Mouse (Mus musculus) lung, embryonic 14.5 days (tissue): Measurements from ENCODE around the gene Bfsp2. TPM values are rescaled to one million over a fixed set of nuclear protein-coding genes. Genes with fewer than 3 reads are reported as not detected.
A peak's percentile ranks its signal among the peaks of the same experiment; 100 is the strongest.

Experiments
- ATAC-seq: fragments of 200-750 bp; cut with Nextera tagmentation; 2 replicates; pipeline ENCODE4 v1.8.0; 2017; ENCODE audit warnings: mild to moderate bottlenecking, moderate TSS enrichment, moderate library complexity; ENCODE audit not compliant: insufficient read depth
- DNase-seq: peaks from one replicate; pipeline ENCODE4 v3.0.0-alpha.2; 2015
- H3K27ac ChIP-seq: fragments of 300-500 bp; sonication (generic); 2 replicates; pipeline ENCODE4 v1.5.1; 2014; ENCODE audit warnings: low read depth, mild to moderate bottlenecking, moderate library complexity
- H3K27me3 ChIP-seq: fragments of 300-500 bp; sonication (generic); 2 replicates; pipeline ENCODE4 v1.6.1; 2014; ENCODE audit warnings: low read length, control low read depth; ENCODE audit not compliant: insufficient read depth
- H3K36me3 ChIP-seq: fragments of 300-500 bp; sonication (generic); 2 replicates; pipeline ENCODE4 v1.6.1; 2014; ENCODE audit warnings: control low read depth; ENCODE audit not compliant: insufficient read depth
- H3K4me1 ChIP-seq: fragments of 300-500 bp; sonication (generic); 2 replicates; pipeline ENCODE4 v1.6.1; 2014; ENCODE audit warnings: antibody characterized with exemption, control low read depth; ENCODE audit not compliant: insufficient read depth
- H3K4me2 ChIP-seq: fragments of 300-500 bp; sonication (generic); 2 replicates; pipeline ENCODE4 v1.6.1; 2014; ENCODE audit warnings: mild to moderate bottlenecking
- H3K4me3 ChIP-seq: fragments of 300-500 bp; sonication (generic); 2 replicates; pipeline ENCODE4 v1.5.1; 2014; ENCODE audit warnings: low read depth, low read length
- H3K9ac ChIP-seq: fragments of 300-500 bp; sonication (generic); 2 replicates; pipeline ENCODE4 v1.6.1; 2014
- H3K9me3 ChIP-seq: fragments of 300-500 bp; sonication (generic); 2 replicates; pipeline ENCODE4 v1.6.1; 2016; ENCODE audit warnings: low read depth, low read length, control low read depth
- CTCF ChIP-seq: IDR thresholded peaks from 2 replicates; pipeline ENCODE4 v1.5.1; 2016; ENCODE audit warnings: antibody characterized with exemption, low read depth
- WGBS: fragments of 180-500 bp; shearing (Covaris S2); extraction: QIAGEN DNeasy Blood & Tissue Kit; methylation state at CpG from one replicate; pipeline ENCODE4 v1.1.7; 2014; 5-methylcytosine and 5-hydroxymethylcytosine counted together
- polyA plus RNA-seq: library from polyadenylated mRNA; unstranded; fragments of >200 nt; fragmentation: Nextera tagmentation; extraction: Ambion mirVana; gene quantifications from 2 replicates; pipeline ENCODE4 v1.2.1, GENCODE M21; 2014

The Bfsp2 gene
- polyA plus RNA-seq, 1 experiment from 2014 or later = 0.50 TPM

DNA sequence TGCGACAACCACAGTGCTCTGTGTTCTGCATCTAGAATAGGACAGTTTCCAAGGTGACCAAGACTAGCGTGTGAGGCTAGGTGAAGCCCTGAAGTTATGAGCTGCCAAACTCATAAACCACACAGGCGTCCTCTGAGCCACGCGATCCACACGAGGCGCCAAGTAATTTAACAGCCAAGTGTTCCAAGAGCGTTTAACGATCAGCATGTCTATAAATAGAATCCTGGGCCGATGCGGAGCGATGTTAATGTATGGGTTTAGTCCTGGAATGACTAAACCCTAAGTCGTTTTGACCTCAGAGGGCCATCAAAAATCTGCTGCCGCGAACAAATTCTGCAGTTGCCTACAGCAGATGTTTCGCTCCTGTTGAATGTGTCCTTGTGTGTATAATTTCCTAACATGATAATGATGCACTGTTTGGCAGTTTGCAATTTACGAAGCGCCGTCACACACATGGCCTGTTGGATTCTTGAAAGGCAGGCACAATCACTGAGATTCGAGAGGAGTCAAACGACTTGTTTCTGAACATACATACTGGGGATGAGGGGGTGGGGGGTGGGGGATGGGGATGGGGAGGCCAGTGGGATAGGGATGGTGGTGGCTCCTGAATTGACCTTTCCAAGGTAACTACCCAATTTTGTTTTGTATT, 81.6 kb downstream of the Bfsp2 start:
- ATAC-seq = peak; percentile 45; the same call in 1 of the 2 replicates
- WGBS = 44% methylated on average over 21 of the region's 21 CpGs

DNA sequence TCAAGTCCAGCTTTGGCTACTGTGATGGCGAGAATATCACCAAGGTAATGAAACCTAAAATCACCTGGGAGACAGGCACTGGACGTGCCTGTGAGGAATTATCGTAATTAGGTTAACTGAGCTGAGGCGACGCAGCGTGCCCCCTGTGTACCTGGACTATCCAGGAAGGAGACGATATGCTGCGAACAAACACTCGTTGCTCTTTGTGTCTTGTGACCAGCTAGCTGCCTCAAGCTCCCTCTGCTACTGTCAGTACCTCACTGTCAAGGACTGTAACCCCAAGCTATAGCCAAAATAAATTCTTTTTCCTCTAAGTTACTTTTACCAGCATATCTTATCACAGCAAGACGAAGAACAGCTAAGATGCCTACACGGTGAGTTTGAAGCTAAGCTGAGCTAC, 87.0 kb downstream of the Bfsp2 start:
- Histone ChIP-seq H3K9ac (no peak overlapping the region), H3K27me3 (no peaks in the 10 kb centered on the region)
- 82% methylated on average over 11 of the region's 11 CpGs for WGBS

More for the DNA sequence above, 81.6 kb downstream of the Bfsp2 start:
- Histone ChIP-seq H3K9ac (no peak overlapping the region), H3K9me3 (no peaks in the 10 kb centered on the region), H3K27me3 (no peaks in the 10 kb centered on the region), H3K4me3 (no peak overlapping the region), H3K27ac (no peak overlapping the region), H3K4me1 (no peaks in the 10 kb centered on the region), H3K4me2 (no peak overlapping the region), H3K36me3 (no peaks in the 10 kb centered on the region)
- TF ChIP-seq CTCF = no peak
- peak; percentile 53 for DNase-seq

GRCm38 (mm10) chr9:103391796-103392372, 88.3 kb downstream of the Bfsp2 start:
- no peak overlapping the region for H3K9ac ChIP-seq
- peaks cover 9% of the 10 kb centered on the region for H3K4me1 ChIP-seq
- 58% methylated on average over 6 of the region's 6 CpGs for WGBS
- H3K27me3 ChIP-seq = no peaks in the 10 kb centered on the region
- H3K36me3 ChIP-seq = no peaks in the 10 kb centered on the region
- ATAC-seq = no peak
- no peak overlapping the region for H3K4me3 ChIP-seq
- no peak overlapping the region for H3K4me2 ChIP-seq
- H3K27ac ChIP-seq = no peak overlapping the region
- DNase-seq = no peak
- no peak for TF ChIP-seq CTCF
- no peaks in the 10 kb centered on the region for H3K9me3 ChIP-seq

More for the DNA sequence above, 87.0 kb downstream of the Bfsp2 start:
- TF ChIP-seq CTCF = no peak
- no peak overlapping the region for H3K27ac ChIP-seq
- no peaks in the 10 kb centered on the region for H3K9me3 ChIP-seq
- no peaks in the 10 kb centered on the region for H3K36me3 ChIP-seq
- no peaks in the 10 kb centered on the region for H3K4me1 ChIP-seq
- H3K4me3 ChIP-seq = no peak overlapping the region
- DNase-seq = no peak
- no peak overlapping the region for H3K4me2 ChIP-seq
- ATAC-seq = no peak

GRCm38 (mm10) chr9:103389261-103389660, 91.0 kb downstream of the Bfsp2 start:
- DNase-seq = peak; percentile 48
- H3K9me3 ChIP-seq = no peaks in the 10 kb centered on the region
- no peaks in the 10 kb centered on the region for H3K36me3 ChIP-seq
- 49% methylated on average over 6 of the region's 6 CpGs for WGBS
- ATAC-seq = 0 out of 2 replicates have a peak, but pooled peaks have one; percentile 44
- H3K27ac ChIP-seq = no peak overlapping the region
- H3K9ac ChIP-seq = no peak overlapping the region
- peaks cover 14% of the 10 kb centered on the region for H3K4me1 ChIP-seq
- no peak for TF ChIP-seq CTCF
- H3K4me2 ChIP-seq = no peak overlapping the region
- H3K4me3 ChIP-seq = no peak overlapping the region
- no peaks in the 10 kb centered on the region for H3K27me3 ChIP-seq

DNA sequence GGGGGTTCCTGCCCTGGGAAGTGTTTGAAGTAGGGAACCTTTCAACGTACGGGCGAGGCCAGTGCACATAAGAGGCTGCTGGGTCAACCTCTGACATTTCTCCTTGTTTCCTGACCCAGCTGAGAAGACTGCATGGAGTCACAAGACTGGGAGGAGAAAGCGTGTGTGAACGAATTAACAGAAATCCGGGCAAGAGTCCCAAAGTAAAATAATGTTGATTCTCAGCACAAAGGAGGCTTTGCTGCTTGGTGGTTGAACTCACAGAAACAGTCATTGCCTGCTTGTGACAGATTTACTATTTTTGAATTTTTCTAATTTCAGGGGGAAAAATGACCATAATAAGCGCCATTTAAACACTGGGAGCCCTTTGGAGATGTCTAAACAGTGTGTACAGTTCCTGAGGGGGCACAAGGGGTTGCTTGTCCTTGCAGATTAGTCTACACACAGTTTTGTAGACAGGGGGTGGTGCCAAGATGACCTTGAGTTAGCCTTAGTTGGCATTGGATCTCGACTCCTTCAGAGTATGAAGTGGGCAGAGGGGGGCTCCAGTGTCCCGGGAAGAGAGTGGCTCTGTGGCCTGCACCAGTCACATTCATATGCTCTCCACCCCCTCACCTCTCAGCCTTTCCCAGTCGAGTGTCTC, 93.1 kb downstream of the Bfsp2 start:
- DNase-seq (peak; percentile 68), ATAC-seq (0 out of 2 replicates have a peak, but pooled peaks have one; percentile 12)
- no peak for TF ChIP-seq CTCF
- H3K27me3 ChIP-seq = no peaks in the 10 kb centered on the region
- 25% methylated on average over 10 of the region's 10 CpGs for WGBS
- no peaks in the 10 kb centered on the region for H3K36me3 ChIP-seq
- H3K4me3 ChIP-seq = no peak overlapping the region
- H3K9me3 ChIP-seq = no peaks in the 10 kb centered on the region
- peaks cover 14% of the 10 kb centered on the region for H3K4me1 ChIP-seq
- 0 out of 2 replicates have a peak overlapping the region, but pooled peaks have one; percentile 30 for H3K27ac ChIP-seq
- H3K4me2 ChIP-seq = no peak overlapping the region
- peak overlapping the region; percentile 23; the same call in 1 of the 2 replicates for H3K9ac ChIP-seq

DNA sequence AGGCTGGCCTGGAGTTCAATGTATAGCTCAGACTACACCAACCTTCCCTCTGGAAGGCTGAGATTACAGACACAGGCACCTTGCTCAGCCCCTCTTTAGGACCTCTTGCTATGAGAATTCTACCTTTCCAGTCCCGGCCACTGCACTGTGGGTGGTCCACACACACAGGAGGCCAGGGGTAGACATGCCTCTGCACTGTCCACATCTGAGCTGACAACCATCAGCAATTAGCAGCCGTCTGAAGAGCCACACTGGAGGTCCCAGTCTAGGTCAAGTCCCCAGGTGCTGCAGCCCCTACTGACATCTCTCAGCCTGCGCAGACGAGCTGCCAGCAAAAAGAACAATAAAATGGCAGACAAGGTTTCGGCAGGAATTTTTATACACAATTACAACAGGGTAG, 93.6 kb downstream of the Bfsp2 start:
- H3K27ac ChIP-seq = no peak overlapping the region
- no peak overlapping the region for H3K4me2 ChIP-seq
- H3K4me1 ChIP-seq = peaks cover 14% of the 10 kb centered on the region
- WGBS = 25% methylated on average over 5 of the region's 5 CpGs
- DNase-seq (no peak), ATAC-seq (peak; percentile 45; the same call in 1 of the 2 replicates)
- peak overlapping the region; percentile 23; the same call in 1 of the 2 replicates for H3K9ac ChIP-seq
- no peak overlapping the region for H3K4me3 ChIP-seq
- H3K27me3 ChIP-seq = no peaks in the 10 kb centered on the region
- no peaks in the 10 kb centered on the region for H3K9me3 ChIP-seq
- TF ChIP-seq CTCF = no peak
- no peaks in the 10 kb centered on the region for H3K36me3 ChIP-seq

GRCm38 (mm10) chr9:103385600-103385999, 94.6 kb downstream of the Bfsp2 start:
- Histone ChIP-seq H3K9me3 (no peaks in the 10 kb centered on the region), H3K9ac (no peak overlapping the region), H3K36me3 (no peaks in the 10 kb centered on the region), H3K4me3 (no peak overlapping the region), H3K4me1 (peaks cover 14% of the 10 kb centered on the region), H3K4me2 (no peak overlapping the region), H3K27me3 (no peaks in the 10 kb centered on the region), H3K27ac (no peak overlapping the region)
- ATAC-seq (no peak), DNase-seq (no peak)
- no peak for TF ChIP-seq CTCF
- 7% methylated on average over 1 of the region's 1 CpGs for WGBS
